Mouse (Mus musculus) gastrocnemius, postnatal 25 days (tissue): ENCODE results near the gene Acsl4. TPM values are rescaled to one million over a fixed set of nuclear protein-coding genes. Genes with fewer than 3 reads are reported as not detected.

Source experiments
- DNase-seq: peaks from one replicate; pipeline ENCODE4 v3.0.0; 2022
- long read RNA-seq, 2 experiments: library from polyadenylated mRNA; stranded (forward); transcript quantifications; one replicate each; pipeline ENCODE4 v2.0.0; 2021
- total RNA-seq, 2 experiments: library from RNA; stranded (reverse); gene quantifications; 1 replicate in 1 of 2; 2 replicates in 1 of 2; pipeline ENCODE4 v1.2.3; 2021

Acsl4 gene
- 10 to 100 TPM; 19.1 to 21.5 TPM for total RNA-seq
- long read RNA-seq, experiment 1, full-length matches to known transcripts = 2 of 5 reads
- long read RNA-seq, experiment 1, partial matches to known transcripts = 3 of 5 reads
- long read RNA-seq, experiment 1, other reads (novel, unspliced or antisense) = 0 of 5 reads
- long read RNA-seq, experiment 2, full-length matches to known transcripts = 8 of 12 reads
- long read RNA-seq, experiment 2, partial matches to known transcripts = 3 of 12 reads
- long read RNA-seq, experiment 2, other reads (novel, unspliced or antisense) = 1 of 12 reads

DNA sequence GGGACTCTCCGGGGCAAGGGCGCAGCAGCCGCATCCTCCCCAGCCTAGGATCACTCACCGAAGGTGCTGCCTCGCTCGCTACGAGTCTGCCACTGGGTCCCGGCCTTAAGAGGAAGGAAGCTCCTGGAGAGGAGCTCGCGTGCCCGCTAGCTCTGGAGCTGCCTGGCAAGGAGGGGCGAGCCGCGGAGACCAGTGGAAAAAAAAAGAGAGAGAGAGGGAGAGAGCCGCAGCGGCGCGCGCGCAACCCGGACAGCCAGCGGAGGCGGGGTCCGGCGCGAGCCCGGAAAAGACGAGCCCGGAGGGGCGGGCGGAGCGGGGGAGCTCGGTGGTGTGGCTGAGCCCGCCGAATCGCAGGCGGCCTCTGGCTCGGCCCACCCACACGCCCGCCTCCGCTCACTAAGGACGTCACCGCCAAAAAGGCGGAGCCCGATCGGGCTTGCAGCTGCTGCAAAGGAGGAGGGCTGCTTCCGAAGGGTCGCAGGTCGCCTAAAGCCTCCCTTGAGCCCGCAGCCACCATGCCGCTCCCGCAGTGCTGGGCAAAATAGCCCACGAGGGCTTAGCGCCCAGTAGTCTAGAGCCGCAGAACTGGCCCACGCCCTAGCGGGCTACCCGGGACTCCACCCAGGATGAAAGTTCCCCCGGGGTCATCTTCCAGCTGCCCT, at the start of gene Acsl4:
Acsl4 (minus strand) TSS at position 289 of the 662 bp plus-strand sequence.
- DNase-seq = peak; percentile 92

GRCm38 (mm10) chrX:142437971-142438504, 47.7 kb upstream of the Acsl4 start:
- no peak for DNase-seq

DNA sequence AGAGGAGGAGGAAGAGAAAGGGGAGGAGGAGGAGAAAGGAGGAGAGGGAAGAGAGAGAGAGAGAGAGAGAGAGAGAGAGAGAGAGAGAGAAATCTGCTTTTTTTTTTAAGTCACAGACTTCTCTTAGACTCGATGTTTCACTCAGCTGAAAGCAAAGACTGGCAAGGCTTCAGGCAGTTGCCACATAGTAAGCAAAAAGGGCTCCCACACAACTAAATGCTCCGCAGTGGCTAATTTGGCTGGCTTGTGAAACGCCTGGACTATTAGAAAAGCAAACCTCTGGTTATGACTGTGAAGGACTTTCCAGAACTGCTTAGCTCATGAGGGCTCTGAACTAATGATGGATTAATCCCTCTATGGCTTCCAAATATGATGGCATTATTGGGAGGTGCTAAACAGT, 42.5 kb upstream of the Acsl4 start:
- DNase-seq = no peak

- DNase-seq = no peak
Measured at GRCm38 (mm10) chrX:142427111-142427510, 36.8 kb upstream of the Acsl4 start.

- DNase-seq = no peak
Measured at GRCm38 (mm10) chrX:142426628-142427027, 36.3 kb upstream of the Acsl4 start.

DNA sequence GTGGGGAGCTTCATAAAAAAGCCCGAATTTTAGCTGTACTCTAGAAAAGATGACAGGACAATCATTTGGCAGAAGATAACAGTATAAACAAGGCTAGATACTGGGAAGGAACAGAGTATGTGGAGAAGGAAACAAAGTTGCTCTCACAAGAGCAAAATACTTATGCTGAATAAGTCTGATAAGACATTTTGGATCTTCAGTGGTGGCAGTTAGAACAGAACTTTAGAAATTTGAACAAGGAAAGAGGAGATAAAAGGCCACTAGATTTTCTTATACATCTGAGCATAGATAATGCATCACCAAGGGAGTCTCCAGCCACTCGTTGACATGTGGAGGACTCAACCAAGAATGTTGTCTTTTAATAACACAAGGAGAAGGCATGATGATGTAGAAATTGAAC, 23.5 kb upstream of the Acsl4 start:
- DNase-seq = no peak

GRCm38 (mm10) chrX:142410060-142410459, 19.7 kb upstream of the Acsl4 start:
- no peak for DNase-seq

DNA sequence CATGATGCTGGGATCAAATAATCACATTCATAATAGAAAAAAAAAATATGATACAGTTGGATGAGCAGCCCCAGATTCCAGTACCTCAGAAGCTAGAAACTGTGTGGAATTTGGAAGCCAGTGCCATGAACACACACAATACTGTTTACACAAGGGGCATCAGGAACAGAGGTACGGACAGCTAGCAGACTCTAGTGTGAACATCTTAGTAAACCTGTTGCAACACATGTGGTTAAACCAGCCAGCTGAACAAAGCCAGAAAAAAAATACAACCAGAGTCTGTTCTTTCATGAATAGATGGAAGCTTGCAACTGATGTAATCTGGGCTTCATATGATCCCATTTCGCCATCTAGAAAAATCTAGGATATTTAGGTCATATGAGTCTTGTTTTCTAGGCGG, 19.0 kb upstream of the Acsl4 start:
- DNase-seq = no peak

GRCm38 (mm10) chrX:142403114-142403513, 12.8 kb upstream of the Acsl4 start:
- DNase-seq = no peak

- no peak for DNase-seq
Measured at GRCm38 (mm10) chrX:142398621-142399020, 8.3 kb upstream of the Acsl4 start.

DNA sequence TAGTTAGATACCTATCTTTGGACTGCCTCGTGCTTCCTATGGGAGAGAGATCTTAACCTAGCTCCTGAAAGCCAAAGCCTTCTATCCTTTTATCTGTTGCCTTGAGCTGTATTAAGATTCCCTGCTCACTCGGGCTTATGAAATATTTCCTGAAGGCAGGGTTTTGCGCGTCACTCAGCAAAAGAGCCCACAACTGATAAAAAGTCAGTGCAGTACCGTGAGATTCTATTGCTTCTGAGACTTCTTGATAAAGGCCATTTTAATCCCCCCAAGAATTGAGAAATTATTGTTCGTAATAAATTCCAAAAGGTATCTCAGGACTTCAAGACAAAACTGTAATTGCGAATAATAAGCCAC, 552 bp upstream of the Acsl4 start:
- no peak for DNase-seq

GRCm38 (mm10) chrX:142389581-142390159, 665 bp downstream of the Acsl4 start:
- DNase-seq = no peak

DNA sequence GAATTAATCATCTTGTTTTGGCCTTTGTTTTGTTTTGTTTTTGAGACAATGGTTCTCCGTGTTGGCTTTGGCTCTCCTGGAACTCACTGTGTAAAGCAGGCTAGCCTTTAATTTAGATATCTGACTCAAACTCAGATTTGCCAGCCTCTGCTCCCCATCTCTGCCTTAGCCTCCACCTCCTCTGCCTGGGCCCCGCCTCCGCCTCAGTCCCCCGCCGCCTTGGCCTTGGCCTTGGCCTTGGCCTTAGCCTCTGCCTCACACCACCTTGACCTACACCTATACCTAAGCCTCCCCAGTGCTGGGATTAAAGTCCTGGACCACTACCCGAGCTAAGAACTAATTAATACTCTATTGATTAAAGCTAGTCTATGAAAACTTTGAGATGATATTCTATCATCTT, 2.2 kb downstream of the Acsl4 start:
- no peak for DNase-seq

DNA sequence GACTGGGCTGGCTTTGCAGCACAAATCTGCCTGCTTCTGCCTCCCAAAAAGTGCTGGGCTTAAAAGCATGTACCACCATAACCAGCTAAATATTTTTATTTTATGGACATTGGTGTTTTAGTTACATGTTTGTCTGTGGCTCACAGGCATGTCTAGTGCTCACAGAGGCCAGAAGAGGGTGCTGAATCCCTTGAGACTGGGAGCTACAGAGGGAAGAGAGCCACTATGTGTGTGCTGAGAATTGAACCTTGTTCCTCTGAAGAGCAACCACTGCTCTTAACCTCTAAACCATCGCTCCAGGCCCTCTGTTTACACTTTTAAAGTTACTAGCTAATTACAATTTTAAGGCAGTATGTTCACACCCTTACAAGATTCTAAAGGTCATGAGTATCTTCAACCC, 2.7 kb downstream of the Acsl4 start:
- no peak for DNase-seq

- DNase-seq = no peak
Measured at GRCm38 (mm10) chrX:142384918-142385317, 5.4 kb downstream of the Acsl4 start.

GRCm38 (mm10) chrX:142379894-142380293, 10.4 kb downstream of the Acsl4 start:
- no peak for DNase-seq

GRCm38 (mm10) chrX:142378048-142378447, 12.3 kb downstream of the Acsl4 start:
- no peak for DNase-seq

GRCm38 (mm10) chrX:142377358-142377757, 13.0 kb downstream of the Acsl4 start:
- no peak for DNase-seq

DNA sequence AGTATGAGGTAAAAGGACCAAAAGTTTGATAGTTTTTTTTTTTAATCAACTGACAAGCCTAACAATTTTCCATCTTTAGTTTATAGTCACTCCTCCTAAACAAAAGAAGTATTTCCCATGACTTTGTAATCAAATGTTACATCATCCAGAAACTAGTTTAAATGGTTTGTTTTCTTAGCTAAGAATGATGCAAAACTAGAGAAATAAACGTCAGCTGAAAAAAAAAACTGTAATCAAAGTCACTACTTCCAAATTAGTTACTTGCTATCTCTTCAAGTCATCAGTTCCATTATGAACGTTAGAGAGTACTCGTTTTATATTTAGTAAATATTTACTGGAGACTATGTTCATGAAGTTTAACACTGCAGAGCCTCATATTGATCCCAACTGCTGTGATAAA, 13.6 kb downstream of the Acsl4 start:
- no peak for DNase-seq

DNA sequence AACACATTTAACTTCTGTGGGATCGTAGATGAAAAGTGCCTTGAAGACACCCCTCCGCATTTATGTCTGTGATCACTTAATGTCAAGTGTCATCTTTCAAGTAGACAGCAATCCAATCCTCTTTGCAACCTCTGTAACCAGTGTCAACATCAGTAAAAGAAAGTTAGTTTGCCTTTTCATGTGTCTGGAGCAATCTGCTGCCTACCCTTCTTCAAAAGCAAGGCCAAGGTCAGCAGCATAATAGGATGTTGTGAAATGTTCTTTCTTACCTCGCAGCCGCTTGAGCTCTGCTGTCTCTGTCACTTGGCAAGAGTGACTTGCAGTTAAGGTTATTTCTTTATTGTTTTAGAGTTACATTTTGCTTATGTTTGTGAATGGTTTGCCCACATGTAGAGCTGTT, 14.8 kb downstream of the Acsl4 start:
- no peak for DNase-seq

- no peak for DNase-seq
Measured at GRCm38 (mm10) chrX:142372393-142372792, 17.9 kb downstream of the Acsl4 start.

DNA sequence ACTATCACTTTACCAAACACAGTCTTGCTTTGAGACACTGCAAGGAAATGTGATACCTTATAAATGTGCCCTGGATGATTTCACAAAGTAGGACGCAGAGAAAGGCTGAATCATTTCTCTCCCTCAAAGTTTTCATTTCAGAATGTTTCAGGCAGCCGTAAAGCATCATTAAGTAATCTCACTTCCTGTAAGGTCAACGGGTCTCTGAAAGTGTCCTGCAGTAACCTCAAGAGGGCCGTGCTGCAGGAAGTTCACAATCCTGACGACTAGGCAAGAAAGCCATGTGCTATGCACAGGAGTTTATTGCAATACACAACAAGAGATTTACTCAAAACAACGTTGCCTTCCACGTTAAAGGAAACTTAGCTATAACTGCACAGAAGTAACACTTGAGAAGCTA, 20.4 kb downstream of the Acsl4 start:
- no peak for DNase-seq

DNA sequence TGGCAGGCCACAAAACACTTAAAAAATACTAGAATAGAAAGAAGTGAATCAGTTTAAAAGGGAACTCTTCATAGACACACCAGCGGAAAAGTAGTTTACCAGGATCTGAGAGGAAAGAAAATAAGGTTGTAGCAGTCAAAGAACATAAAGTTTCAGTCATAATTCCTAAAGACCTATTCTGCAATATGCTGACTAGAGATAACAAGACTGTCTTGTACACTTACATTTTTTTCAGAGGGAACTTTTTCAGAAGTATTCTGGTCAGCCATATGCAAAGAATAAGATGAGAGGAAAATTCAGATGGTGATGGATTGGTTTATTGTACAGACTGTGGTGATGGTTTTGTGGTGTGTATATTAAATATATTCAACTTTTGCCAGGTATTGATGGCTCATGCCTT, 26.5 kb downstream of the Acsl4 start:
- no peak for DNase-seq

DNA sequence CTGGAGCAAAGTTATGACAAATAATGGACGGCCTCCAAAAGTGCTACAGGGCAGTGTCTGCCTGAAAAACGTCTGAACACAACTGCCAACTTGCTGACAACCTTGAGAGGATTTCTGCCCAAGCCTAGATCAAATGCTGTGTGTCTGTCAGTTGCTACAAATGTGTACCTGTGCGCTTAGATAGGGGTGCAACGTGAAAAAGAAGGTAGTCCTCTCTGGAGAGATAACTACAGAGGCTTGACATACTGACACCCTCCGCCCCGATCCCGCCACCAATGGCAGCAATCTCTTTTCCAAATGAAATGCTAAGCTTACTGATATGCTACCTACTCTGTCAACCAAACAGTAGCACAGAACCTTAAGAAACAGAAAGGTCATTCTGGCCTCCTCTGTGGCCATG, 31.3 kb downstream of the Acsl4 start:
- no peak for DNase-seq
